Mouse (Mus musculus) liver, embryonic 13.5 days (tissue): ENCODE data around the gene Cdc73. TPM values are rescaled to one million over a fixed set of nuclear protein-coding genes. Genes with fewer than 3 reads are reported as not detected.

Experiments
- polyA plus RNA-seq: library from polyadenylated mRNA; unstranded; fragments of >200 nt; fragmentation: Nextera tagmentation; extraction: Ambion mirVana; gene quantifications from 2 replicates; pipeline ENCODE4 v1.2.1, GENCODE M21; 2015

Cdc73 gene
- polyA plus RNA-seq, 1 experiment from 2014 or later = 14.7 TPM

Other genes with a start within 250 kb of the Cdc73 start
- gene B3galt2, start 62.2 kb downstream of the Cdc73 start, polyA plus RNA-seq = 0.03 and 0.09 TPM in 2 replicates
- 72.3 and 82.8 TPM in 2 replicates for gene Glrx2, start 13.4 kb upstream of the Cdc73 start, polyA plus RNA-seq
- gene Trove2, start 74.2 kb upstream of the Cdc73 start, polyA plus RNA-seq = 1.9 and 2.9 TPM in 2 replicates
- 106 and 118 TPM in 2 replicates for gene Uchl5, start 74.4 kb upstream of the Cdc73 start, polyA plus RNA-seq